Mouse (Mus musculus) embryonic facial prominence, embryonic 13.5 days (tissue): Measurements from ENCODE around the gene Faah. TPM values are rescaled to one million over a fixed set of nuclear protein-coding genes. Genes with fewer than 3 reads are reported as not detected.
A peak's percentile ranks its signal among the peaks of the same experiment; 100 is the strongest.

Source experiments
- ATAC-seq: fragments of 200-750 bp; cut with Nextera tagmentation; 2 replicates; pipeline ENCODE4 v1.8.0; 2017; ENCODE audit warnings: low read depth; ENCODE audit not compliant: insufficient number of reproducible peaks, insufficient read depth, low FRiP score, low TSS enrichment
- H3K27ac ChIP-seq: fragments of 300-500 bp; sonication (generic); 2 replicates; pipeline ENCODE4 v1.5.1; 2015; ENCODE audit warnings: moderate library complexity, mild to moderate bottlenecking, inconsistent platforms
- H3K27me3 ChIP-seq: fragments of 300-500 bp; sonication (generic); 2 replicates; pipeline ENCODE4 v1.6.1; 2015; ENCODE audit warnings: mild to moderate bottlenecking, inconsistent platforms
- H3K36me3 ChIP-seq: fragments of 300-500 bp; sonication (generic); 2 replicates; pipeline ENCODE4 v1.6.1; 2015; ENCODE audit warnings: mild to moderate bottlenecking, inconsistent platforms
- H3K4me1 ChIP-seq: fragments of 300-500 bp; sonication (generic); 2 replicates; pipeline ENCODE4 v1.6.1; 2015; ENCODE audit warnings: inconsistent platforms
- H3K4me2 ChIP-seq: fragments of 300-500 bp; sonication (generic); 2 replicates; pipeline ENCODE4 v1.6.1; 2015; ENCODE audit warnings: moderate library complexity, mild to moderate bottlenecking, inconsistent platforms
- H3K4me3 ChIP-seq: fragments of 300-500 bp; sonication (generic); 2 replicates; pipeline ENCODE4 v1.5.1; 2015; ENCODE audit warnings: mild to moderate bottlenecking, inconsistent platforms
- H3K9ac ChIP-seq: fragments of 300-500 bp; sonication (generic); 2 replicates; pipeline ENCODE4 v1.6.1; 2015; ENCODE audit warnings: mild to moderate bottlenecking, inconsistent platforms
- H3K9me3 ChIP-seq: fragments of 300-500 bp; sonication (generic); 2 replicates; pipeline ENCODE4 v1.6.1; 2016; ENCODE audit warnings: inconsistent platforms
- whole genome bisulfite sequencing: fragments of 180-500 bp; shearing (Covaris S2); methylation state at CpG from one replicate; pipeline ENCODE4 v1.1.7; 2015; ENCODE audit warnings: mixed read lengths; 5-methylcytosine and 5-hydroxymethylcytosine counted together
- polyA plus RNA-seq: library from polyadenylated mRNA; unstranded; fragments of >200 nt; fragmentation: Nextera tagmentation; extraction: Ambion mirVana; gene quantifications from 2 replicates; pipeline ENCODE4 v1.2.1, GENCODE M21; 2015

The Faah gene
- polyA plus RNA-seq, 1 experiment from 2014 or later: 2.1 TPM

DNA sequence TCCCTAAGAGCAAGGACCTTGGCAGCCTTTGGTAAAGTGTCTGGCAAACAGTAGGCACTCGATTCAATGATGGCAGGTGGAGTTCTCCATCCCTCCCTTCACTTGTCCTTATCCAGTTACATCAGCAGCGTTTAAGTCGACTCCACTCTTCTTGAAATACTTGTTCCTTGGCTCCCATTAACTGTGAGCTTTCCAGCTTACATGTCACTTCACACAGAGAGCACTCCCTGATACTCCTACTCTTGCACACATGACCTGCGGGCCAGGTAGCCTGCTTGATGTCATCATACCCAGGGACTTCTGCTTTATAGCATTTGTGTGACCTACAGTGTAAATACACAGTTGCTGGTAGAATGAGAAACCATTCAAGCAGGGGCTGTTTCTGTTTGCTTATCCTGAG lies 21.0 kb downstream of the Faah start:
- 71% methylated on average over 4 of the region's 4 CpGs for WGBS
- no peak for ATAC-seq
- H3K27me3 ChIP-seq: peaks cover 8% of the 10 kb centered on the region
- no peak overlapping the region for H3K27ac ChIP-seq
- no peak overlapping the region for H3K4me2 ChIP-seq
- H3K36me3 ChIP-seq: no peaks in the 10 kb centered on the region
- H3K4me1 ChIP-seq: no peaks in the 10 kb centered on the region
- peaks cover under 1% of the 10 kb centered on the region; the same call in 1 of the 2 replicates for H3K9me3 ChIP-seq
- H3K9ac ChIP-seq: no peak overlapping the region
- H3K4me3 ChIP-seq: no peak overlapping the region

DNA sequence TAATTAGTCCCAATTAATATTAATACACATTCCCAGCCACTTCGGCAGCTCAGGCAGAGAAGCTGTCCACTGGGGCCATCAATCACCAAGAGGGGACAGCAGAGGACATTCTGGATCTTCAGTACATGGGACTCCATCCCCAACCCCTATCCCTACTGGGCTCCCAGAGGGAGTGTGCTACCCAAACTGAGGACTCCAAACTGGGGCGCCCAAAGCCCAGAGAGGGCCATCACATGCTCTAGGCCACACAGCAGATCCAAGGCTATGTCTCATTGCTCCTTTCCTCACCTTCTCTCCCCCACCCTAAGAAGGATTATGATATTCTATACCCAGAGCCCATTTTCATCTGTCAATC lies 22.4 kb downstream of the Faah start:
- ATAC-seq: no peak
- Histone ChIP-seq H3K4me3 (no peak overlapping the region), H3K4me2 (no peak overlapping the region), H3K36me3 (no peaks in the 10 kb centered on the region), H3K27ac (no peak overlapping the region), H3K4me1 (no peaks in the 10 kb centered on the region), H3K9ac (no peak overlapping the region), H3K9me3 (peaks cover 6% of the 10 kb centered on the region; the same call in 1 of the 2 replicates), H3K27me3 (peaks cover 8% of the 10 kb centered on the region)
- 75% methylated on average over 2 of the region's 2 CpGs for WGBS

DNA sequence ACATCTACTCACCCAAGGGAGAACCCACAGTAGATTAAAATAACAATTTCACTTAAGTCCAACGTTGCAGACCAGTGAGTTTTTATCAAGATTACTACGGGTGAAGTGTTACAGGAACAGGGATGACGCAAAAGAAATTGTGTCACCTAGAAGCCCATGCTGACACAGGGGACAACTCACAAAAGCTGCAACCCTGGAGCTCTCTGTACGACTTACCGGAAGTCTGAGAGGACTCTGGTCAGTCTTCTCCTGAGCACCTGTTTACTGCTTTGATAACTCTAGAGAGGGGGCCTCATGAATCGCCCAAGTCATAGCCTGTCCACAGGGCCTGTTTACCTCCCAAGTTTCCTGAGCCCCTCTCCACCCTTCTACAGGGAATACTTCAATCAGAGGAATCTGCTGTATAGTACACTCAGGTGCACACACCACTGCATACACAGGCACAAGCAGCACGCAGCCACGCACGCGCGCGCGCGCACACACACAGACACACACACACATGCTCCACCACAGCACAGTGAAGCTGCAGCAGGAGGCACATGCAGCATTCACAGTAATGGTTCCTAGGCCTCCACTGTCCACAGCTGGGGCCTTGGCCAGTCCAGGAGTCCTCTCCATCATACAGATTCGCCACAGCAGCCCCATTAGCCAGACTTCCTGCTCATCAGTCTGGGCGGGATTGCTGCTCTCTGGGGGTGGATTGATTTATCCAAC lies 22.9 kb downstream of the Faah start:
- Histone ChIP-seq H3K27ac (no peak overlapping the region), H3K4me2 (no peak overlapping the region), H3K9ac (no peak overlapping the region), H3K4me1 (no peaks in the 10 kb centered on the region), H3K36me3 (no peaks in the 10 kb centered on the region), H3K4me3 (no peak overlapping the region), H3K9me3 (peaks cover 6% of the 10 kb centered on the region; the same call in 1 of the 2 replicates), H3K27me3 (peaks cover 8% of the 10 kb centered on the region)
- WGBS: 88% methylated on average over 16 of the region's 16 CpGs
- no peak for ATAC-seq

DNA sequence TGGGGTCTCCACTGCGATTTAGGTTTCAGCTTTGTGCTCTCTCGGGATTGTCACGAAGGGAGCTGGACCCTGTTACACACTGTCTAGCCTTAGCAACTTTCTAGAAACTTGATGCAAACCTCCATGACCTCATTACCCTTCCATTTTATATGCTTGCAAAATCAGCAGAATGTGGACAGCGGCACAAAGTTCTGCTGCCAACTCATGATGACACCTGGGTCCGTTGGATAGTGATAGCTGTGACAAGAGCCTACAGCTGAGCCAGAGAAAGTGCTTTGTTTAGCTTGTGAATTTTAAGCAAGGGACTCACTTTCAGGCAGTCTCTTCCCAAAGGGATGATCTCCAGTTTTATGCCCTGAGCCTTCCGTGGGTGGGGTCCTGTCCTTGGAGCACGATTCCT lies 28.3 kb downstream of the Faah start:
- Histone ChIP-seq H3K27me3 (peaks cover 22% of the 10 kb centered on the region), H3K36me3 (no peaks in the 10 kb centered on the region), H3K27ac (no peak overlapping the region), H3K9ac (no peak overlapping the region), H3K4me3 (no peak overlapping the region), H3K9me3 (peaks cover 6% of the 10 kb centered on the region; the same call in 1 of the 2 replicates), H3K4me2 (no peak overlapping the region), H3K4me1 (no peaks in the 10 kb centered on the region)
- WGBS: 75% methylated on average over 7 of the region's 7 CpGs
- no peak for ATAC-seq

DNA sequence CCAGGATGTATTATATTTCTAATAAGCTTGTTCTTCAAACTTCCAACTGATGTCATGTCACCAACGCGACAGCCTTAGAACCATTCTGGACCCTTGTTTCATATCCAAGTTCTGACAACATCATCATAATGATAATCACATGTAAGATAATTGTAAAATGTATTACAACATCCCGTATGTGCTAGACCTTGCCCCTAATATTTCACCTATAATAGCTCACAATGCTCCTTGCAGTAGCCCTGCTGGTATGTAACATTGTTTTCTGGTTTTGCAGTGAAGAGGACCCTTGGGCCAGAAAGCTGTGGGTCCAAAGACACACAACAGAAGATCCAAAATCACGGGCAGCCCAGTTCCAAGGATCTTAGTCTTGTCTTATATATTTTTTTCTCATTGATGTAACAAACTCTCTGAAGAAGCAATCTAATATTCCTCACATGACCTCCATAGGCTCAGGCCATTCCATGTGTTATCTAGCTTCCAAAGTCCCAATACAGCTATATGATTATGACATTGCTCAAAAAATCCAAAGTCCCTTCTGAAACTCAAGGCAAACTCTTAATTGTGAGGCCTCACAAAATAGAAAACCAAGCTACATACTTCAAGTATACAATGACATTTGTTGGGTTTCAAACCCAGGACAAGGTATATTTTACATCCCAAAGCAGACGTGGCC lies 29.7 kb downstream of the Faah start:
- peaks cover 33% of the 10 kb centered on the region for H3K27me3 ChIP-seq
- peaks cover 2% of the 10 kb centered on the region; the same call in 1 of the 2 replicates for H3K4me1 ChIP-seq
- H3K9me3 ChIP-seq: peaks cover 6% of the 10 kb centered on the region; the same call in 1 of the 2 replicates
- H3K27ac ChIP-seq: no peak overlapping the region
- no peak for ATAC-seq
- no peak overlapping the region for H3K9ac ChIP-seq
- no peak overlapping the region for H3K4me2 ChIP-seq
- H3K4me3 ChIP-seq: no peak overlapping the region
- H3K36me3 ChIP-seq: no peaks in the 10 kb centered on the region
- WGBS: 75% methylated on average over 5 of the region's 5 CpGs

DNA sequence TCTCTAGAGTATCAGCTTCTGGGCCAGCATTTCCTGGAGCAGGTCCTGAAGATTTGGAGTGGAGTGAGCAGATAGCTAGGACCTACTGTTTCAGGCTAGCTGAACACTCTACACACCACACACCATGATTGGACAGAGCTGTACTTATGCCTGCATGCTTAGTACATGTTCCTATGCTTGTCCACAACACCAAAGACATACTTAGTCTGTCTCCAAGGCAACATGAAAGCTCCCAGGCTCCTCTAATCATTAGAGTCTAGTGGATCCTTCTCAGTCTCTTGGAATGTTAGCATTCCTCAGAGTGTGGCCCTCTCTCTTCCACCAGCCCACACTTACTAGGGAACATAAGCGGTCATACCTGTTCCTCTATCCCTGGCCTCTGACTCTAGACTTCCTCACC lies 30.3 kb downstream of the Faah start:
- Histone ChIP-seq H3K9ac (no peak overlapping the region), H3K27me3 (peaks cover 34% of the 10 kb centered on the region), H3K4me1 (peaks cover 2% of the 10 kb centered on the region; the same call in 1 of the 2 replicates), H3K36me3 (no peaks in the 10 kb centered on the region), H3K4me2 (no peak overlapping the region), H3K9me3 (peaks cover 6% of the 10 kb centered on the region; the same call in 1 of the 2 replicates), H3K27ac (no peak overlapping the region), H3K4me3 (no peak overlapping the region)
- 82% methylated on average over 1 of the region's 1 CpGs for WGBS
- ATAC-seq: no peak

DNA sequence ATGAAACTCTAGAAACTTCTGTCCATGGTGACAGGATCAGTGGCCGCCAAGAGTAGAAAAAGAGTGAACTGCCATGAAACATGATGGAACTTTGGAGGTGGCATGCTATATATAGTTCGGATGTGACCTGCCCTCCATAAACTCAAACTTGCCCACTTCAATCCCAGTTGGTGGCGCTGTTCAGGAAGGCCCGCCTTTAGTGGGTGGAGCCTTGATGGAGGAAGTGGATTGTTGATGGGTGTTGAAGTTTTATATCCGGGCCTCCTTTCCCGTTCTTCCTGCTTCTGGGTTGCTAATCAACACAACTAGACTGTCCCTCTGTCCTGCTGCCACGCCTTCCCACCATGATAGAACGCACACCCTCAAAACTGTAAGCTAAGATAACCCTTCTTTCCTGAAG lies 32.8 kb downstream of the Faah start:
- Histone ChIP-seq H3K27ac (no peak overlapping the region), H3K9me3 (no peaks in the 10 kb centered on the region), H3K36me3 (no peaks in the 10 kb centered on the region), H3K4me1 (peaks cover 6% of the 10 kb centered on the region), H3K9ac (no peak overlapping the region), H3K27me3 (peaks cover 58% of the 10 kb centered on the region), H3K4me2 (no peak overlapping the region), H3K4me3 (no peak overlapping the region)
- no peak for ATAC-seq
- 39% methylated on average over 8 of the region's 8 CpGs for WGBS

DNA sequence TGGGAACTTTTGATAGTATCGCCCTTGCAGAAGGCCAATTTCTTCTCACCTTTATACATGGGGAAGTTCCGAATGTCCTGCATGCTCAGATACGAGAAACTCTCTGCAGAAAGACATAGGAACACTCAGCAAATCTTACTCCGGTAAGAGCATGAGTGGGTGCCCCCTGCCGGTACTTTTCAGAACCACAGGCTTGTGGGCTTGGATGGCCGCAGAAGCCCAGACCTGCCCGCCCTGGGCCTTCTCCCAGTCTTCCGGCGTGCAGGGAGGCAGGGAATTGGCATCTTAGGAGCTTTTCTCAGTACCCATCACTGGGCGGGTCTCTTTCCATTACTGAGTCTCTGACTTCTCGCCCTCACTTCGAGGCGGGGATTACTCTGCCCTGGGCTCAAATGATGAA lies 33.6 kb downstream of the Faah start:
- ATAC-seq: no peak
- WGBS: under 1% methylated on average over 13 of the region's 13 CpGs
- 0 out of 2 replicates have a peak overlapping the region, but pooled peaks have one; percentile 22 for H3K4me2 ChIP-seq

DNA sequence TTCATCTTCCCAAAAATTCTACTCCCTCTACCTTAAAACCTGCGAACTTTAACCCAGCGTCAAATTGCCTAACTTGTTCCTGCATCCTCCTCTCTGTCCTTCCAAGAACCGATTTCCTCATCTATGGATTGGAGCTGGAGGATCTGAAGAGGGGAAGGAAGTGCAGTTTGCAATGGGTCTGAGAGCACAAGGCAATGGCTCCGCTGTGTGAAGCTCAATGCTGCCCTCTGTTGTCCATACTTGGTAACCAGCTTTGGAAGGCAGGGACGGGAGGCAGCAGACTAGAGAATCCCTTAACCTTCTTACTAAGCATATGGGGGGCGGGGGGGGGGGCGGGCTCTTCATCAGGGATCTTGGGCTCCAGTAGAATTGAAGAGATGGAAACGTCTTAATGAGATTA lies 37.0 kb downstream of the Faah start:
- Histone ChIP-seq H3K4me3 (no peak overlapping the region), H3K9ac (no peak overlapping the region), H3K27ac (no peak overlapping the region), H3K36me3 (no peaks in the 10 kb centered on the region), H3K4me2 (no peak overlapping the region), H3K4me1 (peaks cover 18% of the 10 kb centered on the region), H3K9me3 (no peaks in the 10 kb centered on the region), H3K27me3 (peaks cover 87% of the 10 kb centered on the region)
- ATAC-seq: no peak
- 0% methylated on average over 8 of the region's 8 CpGs for WGBS

More for the DNA sequence above, 33.6 kb downstream of the Faah start:
- H3K27ac ChIP-seq: no peak overlapping the region
- no peaks in the 10 kb centered on the region for H3K9me3 ChIP-seq
- no peak overlapping the region for H3K4me3 ChIP-seq
- H3K27me3 ChIP-seq: peaks cover 66% of the 10 kb centered on the region
- H3K36me3 ChIP-seq: no peaks in the 10 kb centered on the region
- peaks cover 15% of the 10 kb centered on the region for H3K4me1 ChIP-seq
- H3K9ac ChIP-seq: no peak overlapping the region

DNA sequence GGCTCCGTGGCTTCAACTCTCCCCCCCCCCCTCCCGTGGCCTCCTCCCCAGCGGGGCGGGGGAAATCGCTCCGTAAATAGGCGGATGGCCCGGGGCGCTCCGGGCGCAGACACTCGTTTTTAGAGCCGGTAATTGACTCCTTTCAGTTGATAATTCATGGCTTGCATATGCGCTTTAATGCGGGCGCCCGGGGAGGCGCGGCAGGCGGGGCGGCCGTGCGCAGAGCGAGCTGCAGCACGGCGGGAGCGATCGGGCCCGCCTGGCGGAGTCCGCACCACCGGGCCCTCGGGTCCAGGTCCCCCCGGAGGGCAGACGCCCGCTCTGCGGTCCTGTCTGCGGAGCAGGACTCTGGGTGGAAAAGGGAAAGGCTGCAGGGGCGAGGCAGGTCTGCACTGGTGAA lies 38.3 kb downstream of the Faah start:
- Histone ChIP-seq H3K36me3 (no peaks in the 10 kb centered on the region), H3K4me3 (peak overlapping the region; percentile 40), H3K27ac (no peak overlapping the region), H3K9ac (peak overlapping the region; percentile 62), H3K4me1 (peaks cover 18% of the 10 kb centered on the region), H3K4me2 (peak overlapping the region; percentile 63), H3K27me3 (peaks cover 90% of the 10 kb centered on the region), H3K9me3 (no peaks in the 10 kb centered on the region)
- ATAC-seq: no peak
- 1% methylated on average over 39 of the region's 39 CpGs for WGBS

DNA sequence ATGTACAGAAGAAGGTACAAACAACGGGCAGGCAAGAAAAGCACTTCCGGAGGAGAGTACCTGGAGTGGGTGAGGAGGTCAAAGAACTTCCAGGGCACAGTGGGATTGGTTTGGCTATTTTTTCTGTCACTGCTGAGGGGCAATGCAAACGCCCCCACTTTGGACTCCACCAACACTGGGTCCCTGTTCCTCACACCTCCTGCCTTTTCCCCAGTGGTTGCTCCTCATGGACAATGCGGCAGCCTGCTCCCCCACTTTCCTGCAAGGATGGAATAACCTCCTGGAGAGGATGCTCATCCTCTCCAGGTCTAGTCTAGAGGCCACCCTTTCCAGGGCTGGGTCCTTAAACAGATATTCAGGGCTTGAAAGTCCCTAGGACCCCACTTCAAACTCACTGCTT lies 38.8 kb downstream of the Faah start:
- H3K9me3 ChIP-seq: no peaks in the 10 kb centered on the region
- H3K4me2 ChIP-seq: peak overlapping the region; percentile 63
- H3K27ac ChIP-seq: no peak overlapping the region
- no peak for ATAC-seq
- peak overlapping the region; percentile 40; the same call in 1 of the 2 replicates for H3K4me3 ChIP-seq
- 5% methylated on average over 4 of the region's 4 CpGs for WGBS
- H3K36me3 ChIP-seq: no peaks in the 10 kb centered on the region
- H3K4me1 ChIP-seq: peaks cover 16% of the 10 kb centered on the region
- H3K9ac ChIP-seq: no peak overlapping the region
- H3K27me3 ChIP-seq: peaks cover 91% of the 10 kb centered on the region

DNA sequence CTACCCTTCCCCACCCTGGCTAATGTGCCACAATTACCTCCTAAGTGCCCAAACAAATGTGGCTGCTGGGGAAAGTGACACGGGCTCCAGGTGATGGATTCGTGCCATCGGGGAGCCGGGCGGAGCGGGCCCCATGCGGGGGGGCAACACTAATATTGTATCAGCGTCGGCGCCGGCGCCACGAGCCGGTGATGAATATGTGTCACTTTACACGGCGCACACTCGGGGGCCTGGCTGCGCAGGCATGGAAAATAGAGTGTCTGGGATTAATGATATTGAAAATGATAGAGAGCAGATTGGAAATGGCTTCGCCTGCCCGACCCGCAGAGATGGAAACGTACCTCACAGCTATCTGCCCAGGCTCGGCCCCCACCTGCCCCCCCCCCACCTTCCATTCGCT lies 45.2 kb downstream of the Faah start:
- no peak for ATAC-seq
- Histone ChIP-seq H3K4me3 (no peak overlapping the region), H3K9me3 (no peaks in the 10 kb centered on the region), H3K4me1 (no peaks in the 10 kb centered on the region), H3K27ac (no peak overlapping the region), H3K9ac (no peak overlapping the region), H3K27me3 (peaks cover 98% of the 10 kb centered on the region), H3K4me2 (no peak overlapping the region), H3K36me3 (no peaks in the 10 kb centered on the region)
- WGBS: 63% methylated on average over 24 of the region's 24 CpGs
